Mouse (Mus musculus) forebrain, embryonic 15.5 days (tissue): ENCODE measurements at regions not wholly inside any gene's neighbourhood (a gene's known extent, or its start where the extent isn't known, plus 50 kb on each side); places are given as distances from the start of the nearest gene placed in this dataset.

Experiments used
- ATAC-seq: fragments of 200-750 bp; cut with Nextera tagmentation; replicated peaks from 2 replicates; pipeline ENCODE4 v1.8.0; 2017; ENCODE audit warnings: mild to moderate bottlenecking, moderate TSS enrichment, moderate library complexity
- H3K27ac ChIP-seq: fragments of 300-500 bp; sonication (generic); replicated peaks from 2 replicates; pipeline ENCODE4 v1.5.1; 2015; ENCODE audit warnings: mild to moderate bottlenecking, inconsistent platforms
- H3K27me3 ChIP-seq: fragments of 300-500 bp; sonication (generic); 2 replicates; pipeline ENCODE4 v1.6.1; 2015; ENCODE audit warnings: inconsistent platforms
- H3K36me3 ChIP-seq: fragments of 300-500 bp; sonication (generic); 2 replicates; pipeline ENCODE4 v1.6.1; 2015; ENCODE audit warnings: mild to moderate bottlenecking, inconsistent platforms
- H3K4me1 ChIP-seq: fragments of 300-500 bp; sonication (generic); 2 replicates; pipeline ENCODE4 v1.6.1; 2015; ENCODE audit warnings: inconsistent platforms
- H3K4me2 ChIP-seq: fragments of 300-500 bp; sonication (generic); replicated peaks from 2 replicates; pipeline ENCODE4 v1.6.1; 2015; ENCODE audit warnings: mild to moderate bottlenecking, inconsistent platforms
- H3K4me3 ChIP-seq: fragments of 300-500 bp; sonication (generic); 2 replicates; pipeline ENCODE4 v1.5.1; 2015; ENCODE audit warnings: mild to moderate bottlenecking, inconsistent platforms
- H3K9ac ChIP-seq: fragments of 300-500 bp; sonication (generic); replicated peaks from 2 replicates; pipeline ENCODE4 v1.6.1; 2015; ENCODE audit warnings: mild to moderate bottlenecking, inconsistent platforms
- H3K9me3 ChIP-seq: fragments of 300-500 bp; sonication (generic); 2 replicates; pipeline ENCODE4 v1.6.1; 2016; ENCODE audit warnings: inconsistent platforms
- WGBS: fragments of 180-500 bp; shearing (Covaris S2); methylation state at CpG from one replicate; pipeline ENCODE4 v1.1.7; 2015; ENCODE audit warnings: mixed read lengths; 5-methylcytosine and 5-hydroxymethylcytosine counted together

DNA sequence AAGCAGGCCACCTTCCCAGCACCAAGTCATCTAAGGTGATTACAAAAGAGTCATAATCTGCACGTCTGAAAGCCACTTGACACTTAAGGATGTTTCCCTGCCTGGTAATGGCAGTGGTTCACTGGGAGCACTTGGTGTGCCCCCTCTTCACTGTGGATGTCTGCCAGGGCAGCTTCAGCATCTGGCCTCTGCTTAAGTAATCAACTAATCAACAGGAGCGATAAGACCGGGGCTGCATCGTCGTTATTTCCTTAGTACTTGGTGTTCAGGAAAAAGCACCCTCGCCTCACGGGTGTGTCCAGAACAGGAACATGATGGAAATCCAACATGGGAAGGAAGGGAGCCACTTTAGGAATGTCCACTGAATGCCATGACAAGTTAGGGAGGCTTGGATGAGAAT lies 97.1 kb upstream of the Plcb4 start:
- WGBS, result 61% methylated on average over 7 of the region's 7 CpGs
- no peak for ATAC-seq

DNA sequence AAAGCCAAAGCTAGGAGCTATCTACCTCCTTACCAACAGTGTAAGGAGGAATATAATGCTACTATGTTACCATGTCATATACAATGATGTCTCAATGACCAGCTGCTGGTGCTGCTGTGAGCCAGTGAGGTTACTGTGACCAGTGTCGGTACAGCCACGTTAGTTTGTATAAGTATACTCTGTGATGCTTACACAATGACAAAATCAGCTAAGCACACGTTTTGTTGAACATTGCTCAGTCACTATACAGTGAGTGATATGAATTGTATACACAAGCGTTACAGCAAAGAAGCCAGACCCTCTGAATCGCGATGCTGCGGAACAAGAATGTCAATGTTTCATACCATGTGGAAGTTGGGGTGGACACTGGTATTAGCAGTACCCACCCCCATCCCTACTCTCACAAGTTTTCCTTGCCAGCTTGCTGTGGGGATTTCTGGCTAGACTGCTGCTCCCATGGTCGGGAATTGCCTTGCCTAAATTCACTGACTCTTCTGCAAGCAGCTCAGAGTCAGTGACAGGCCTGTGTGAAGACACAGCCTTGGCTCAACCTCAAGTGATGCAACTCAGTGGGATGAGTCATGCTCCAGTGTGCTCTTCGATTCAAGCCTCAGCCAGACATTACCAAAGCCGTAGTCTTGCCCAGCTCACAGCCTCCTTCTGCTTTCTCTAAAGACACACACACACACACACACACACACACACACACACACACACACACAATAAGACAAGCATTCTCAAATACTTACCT lies 96.5 kb upstream of the Plcb4 start:
- Histone ChIP-seq H3K9ac (no peak overlapping the region), H3K4me2 (no peak overlapping the region), H3K4me1 (no peaks in the 10 kb centered on the region), H3K27me3 (no peaks in the 10 kb centered on the region), H3K36me3 (no peaks in the 10 kb centered on the region), H3K9me3 (no peaks in the 10 kb centered on the region), H3K4me3 (no peak overlapping the region), H3K27ac (no peak overlapping the region)
- 74% methylated on average over 10 of the region's 10 CpGs for WGBS
- ATAC-seq, result no peak

More for the DNA sequence above, 97.1 kb upstream of the Plcb4 start:
- Histone ChIP-seq H3K4me3 (no peak overlapping the region), H3K27me3 (no peaks in the 10 kb centered on the region), H3K4me2 (no peak overlapping the region), H3K36me3 (no peaks in the 10 kb centered on the region), H3K9ac (no peak overlapping the region), H3K9me3 (no peaks in the 10 kb centered on the region), H3K27ac (no peak overlapping the region), H3K4me1 (no peaks in the 10 kb centered on the region)

DNA sequence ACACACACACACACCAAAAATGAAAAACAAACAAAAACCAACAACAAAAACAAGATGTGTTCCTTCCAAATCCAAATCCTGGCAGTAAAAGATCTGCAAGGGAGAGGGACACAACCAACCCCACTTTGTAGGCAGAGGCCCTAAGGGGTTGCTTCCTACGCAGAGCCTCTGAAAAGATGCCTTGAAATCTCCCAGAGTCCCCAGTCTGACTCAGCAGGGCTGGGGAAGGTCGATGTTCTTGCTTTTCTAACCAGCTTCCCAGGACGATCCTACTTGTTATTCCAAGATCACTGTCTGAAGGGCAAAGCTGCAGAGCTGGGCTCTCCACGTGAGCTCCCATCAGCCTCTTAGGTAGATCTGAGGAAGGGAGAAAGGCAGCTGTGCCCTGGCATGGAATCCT lies 94.6 kb upstream of the Plcb4 start:
- Histone ChIP-seq H3K4me1 (no peaks in the 10 kb centered on the region), H3K4me3 (no peak overlapping the region), H3K4me2 (no peak overlapping the region), H3K36me3 (no peaks in the 10 kb centered on the region), H3K9me3 (no peaks in the 10 kb centered on the region), H3K27ac (no peak overlapping the region), H3K9ac (no peak overlapping the region), H3K27me3 (no peaks in the 10 kb centered on the region)
- ATAC-seq, result no peak
- WGBS, result 69% methylated on average over 4 of the region's 4 CpGs

DNA sequence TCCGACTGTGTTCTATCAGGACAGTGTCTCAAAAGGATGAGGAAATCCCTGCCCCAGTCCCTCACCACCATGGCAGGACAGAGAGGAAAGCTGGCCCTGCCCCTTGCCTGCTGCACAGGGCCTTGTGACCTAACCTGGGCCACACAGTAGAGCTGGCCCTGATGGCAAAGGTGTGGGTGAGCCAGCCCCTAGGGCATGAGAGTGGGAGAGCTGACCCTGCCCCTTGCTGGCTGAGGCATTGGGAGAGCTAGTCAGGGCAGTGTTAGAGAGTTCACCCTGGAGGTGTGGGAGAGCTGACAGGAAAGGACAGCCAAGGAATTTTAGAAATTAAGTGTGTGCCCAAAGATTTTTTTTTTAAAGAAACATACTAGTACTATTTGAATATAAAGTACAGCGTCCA lies 90.5 kb upstream of the Plcb4 start:
- Histone ChIP-seq H3K36me3 (no peaks in the 10 kb centered on the region), H3K27ac (no peak overlapping the region), H3K9me3 (no peaks in the 10 kb centered on the region), H3K4me3 (no peak overlapping the region), H3K4me1 (no peaks in the 10 kb centered on the region), H3K9ac (no peak overlapping the region), H3K4me2 (no peak overlapping the region), H3K27me3 (no peaks in the 10 kb centered on the region)
- ATAC-seq, result no peak
- WGBS, result 88% methylated on average over 2 of the region's 2 CpGs

DNA sequence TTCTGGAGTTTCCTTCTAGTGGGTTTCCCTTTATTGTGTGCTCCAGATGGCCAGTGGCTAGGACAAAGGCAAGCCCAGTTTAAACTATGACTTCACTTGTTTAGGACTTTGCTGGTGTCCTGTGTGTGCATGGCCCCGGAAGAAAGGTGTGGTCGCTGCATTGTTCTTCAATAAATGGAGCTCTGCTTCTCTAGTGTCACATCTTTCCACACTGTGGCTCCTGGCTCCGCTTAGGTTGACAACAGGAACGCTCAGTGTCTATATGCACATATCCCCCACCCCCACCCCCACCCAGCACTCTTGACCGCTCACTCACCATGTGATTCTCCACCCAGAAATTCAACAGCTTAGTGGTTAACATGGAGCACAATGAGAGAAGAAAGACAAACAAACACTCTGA lies 87.2 kb upstream of the Plcb4 start:
- Histone ChIP-seq H3K27me3 (no peaks in the 10 kb centered on the region), H3K4me2 (no peak overlapping the region), H3K27ac (no peak overlapping the region), H3K9me3 (no peaks in the 10 kb centered on the region), H3K4me3 (no peak overlapping the region), H3K9ac (no peak overlapping the region), H3K4me1 (no peaks in the 10 kb centered on the region), H3K36me3 (no peaks in the 10 kb centered on the region)
- 79% methylated on average over 5 of the region's 5 CpGs for WGBS
- no peak for ATAC-seq

DNA sequence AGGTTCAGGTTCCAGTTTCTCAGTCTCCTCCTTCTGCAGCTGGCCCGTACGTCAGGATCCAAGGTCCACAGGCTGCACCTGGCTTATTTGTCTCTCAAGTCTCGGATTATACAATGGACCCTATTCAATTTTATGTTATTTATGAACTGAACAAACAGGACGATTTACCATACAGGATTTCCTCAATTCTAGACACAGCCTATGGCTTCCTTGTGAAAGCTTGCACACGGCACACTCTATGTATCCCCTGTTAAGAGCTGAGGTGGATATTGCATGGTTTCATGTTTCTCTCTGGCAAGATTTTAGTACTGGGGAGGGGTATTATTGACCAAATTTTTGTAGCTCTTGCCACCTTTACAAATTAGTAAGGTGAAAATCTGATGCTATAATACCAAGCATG lies 81.6 kb upstream of the Plcb4 start:
- no peaks in the 10 kb centered on the region for H3K27me3 ChIP-seq
- no peaks in the 10 kb centered on the region for H3K36me3 ChIP-seq
- H3K9me3 ChIP-seq, result no peaks in the 10 kb centered on the region
- H3K4me1 ChIP-seq, result 0 out of 2 replicates have a peak, but pooled peaks cover 5% of the 10 kb centered on the region
- H3K4me3 ChIP-seq, result no peak overlapping the region
- WGBS, result 93% methylated on average over 5 of the region's 5 CpGs
- no peak overlapping the region for H3K27ac ChIP-seq
- no peak overlapping the region for H3K4me2 ChIP-seq
- no peak for ATAC-seq
- H3K9ac ChIP-seq, result no peak overlapping the region

DNA sequence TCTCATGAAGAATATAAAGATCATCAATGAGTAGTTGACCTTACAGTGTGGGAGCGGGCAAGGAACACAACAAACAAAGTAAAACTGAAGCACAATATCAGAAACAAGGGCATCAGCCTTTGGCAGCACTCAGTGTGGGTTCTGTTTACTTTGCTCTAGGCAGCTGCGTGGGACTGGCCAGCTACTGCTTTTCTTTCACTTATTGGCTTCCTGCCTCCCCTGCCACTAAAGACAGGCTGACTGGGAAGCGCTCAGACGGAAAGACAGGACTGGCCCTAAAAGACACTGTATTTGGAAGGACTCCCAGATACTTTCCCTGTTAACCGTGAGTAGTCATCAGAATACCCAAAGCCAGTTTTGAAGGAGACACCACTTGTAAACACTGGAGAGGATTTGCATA lies 80.7 kb upstream of the Plcb4 start:
- Histone ChIP-seq H3K27ac (no peak overlapping the region), H3K4me1 (0 out of 2 replicates have a peak, but pooled peaks cover 5% of the 10 kb centered on the region), H3K4me2 (no peak overlapping the region), H3K27me3 (no peaks in the 10 kb centered on the region), H3K36me3 (no peaks in the 10 kb centered on the region), H3K9me3 (no peaks in the 10 kb centered on the region), H3K4me3 (no peak overlapping the region), H3K9ac (no peak overlapping the region)
- no peak; the same call in 1 of the 2 replicates for ATAC-seq
- WGBS, result 36% methylated on average over 5 of the region's 5 CpGs

DNA sequence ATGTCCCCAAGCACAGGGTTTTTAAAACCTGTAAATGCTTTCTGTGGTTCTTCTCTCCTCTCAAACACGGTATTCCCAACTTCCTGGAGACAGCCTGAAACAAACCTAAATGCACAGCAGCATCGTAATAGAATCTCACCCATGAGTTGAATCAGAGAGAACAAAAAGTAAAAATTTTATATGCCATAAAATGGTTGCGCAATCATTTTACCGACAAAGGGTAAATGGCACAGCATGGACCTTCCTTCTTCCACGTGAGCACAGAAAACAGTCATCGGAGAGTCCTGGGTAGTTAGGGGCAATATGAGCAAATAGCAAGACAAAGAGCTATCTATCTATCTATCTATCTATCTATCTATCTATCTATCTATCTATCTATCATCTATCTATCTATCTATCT lies 79.3 kb upstream of the Plcb4 start:
- H3K9me3 ChIP-seq, result no peaks in the 10 kb centered on the region
- no peak overlapping the region for H3K4me3 ChIP-seq
- H3K9ac ChIP-seq, result no peak overlapping the region
- H3K27ac ChIP-seq, result no peak overlapping the region
- no peaks in the 10 kb centered on the region for H3K36me3 ChIP-seq
- H3K27me3 ChIP-seq, result no peaks in the 10 kb centered on the region
- no peak overlapping the region for H3K4me2 ChIP-seq
- 96% methylated on average over 6 of the region's 6 CpGs for WGBS
- no peak for ATAC-seq
- 0 out of 2 replicates have a peak, but pooled peaks cover 5% of the 10 kb centered on the region for H3K4me1 ChIP-seq

DNA sequence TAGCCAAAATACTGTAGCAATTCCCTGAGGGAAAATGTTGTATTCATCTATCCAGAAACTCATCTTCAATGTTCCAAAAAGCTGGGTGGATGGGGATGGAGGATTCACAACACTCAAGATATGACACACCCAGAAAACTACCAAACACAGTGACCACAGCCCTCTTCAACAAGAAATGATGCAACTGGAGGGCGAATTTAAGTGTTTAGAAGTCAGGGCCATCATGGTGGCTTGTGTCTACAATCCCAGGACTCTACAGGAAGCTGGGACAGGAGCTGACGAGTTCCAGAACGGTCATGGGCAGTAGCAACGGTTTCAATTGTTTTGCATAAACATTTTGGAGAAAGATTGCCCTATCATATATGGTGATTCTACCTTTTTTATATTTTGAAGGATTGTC lies 78.8 kb upstream of the Plcb4 start:
- ATAC-seq, result no peak
- 0 out of 2 replicates have a peak, but pooled peaks cover 5% of the 10 kb centered on the region for H3K4me1 ChIP-seq
- no peak overlapping the region for H3K27ac ChIP-seq
- no peak overlapping the region for H3K4me3 ChIP-seq
- 90% methylated on average over 4 of the region's 4 CpGs for WGBS
- H3K36me3 ChIP-seq, result no peaks in the 10 kb centered on the region
- H3K9me3 ChIP-seq, result no peaks in the 10 kb centered on the region
- H3K27me3 ChIP-seq, result no peaks in the 10 kb centered on the region
- no peak overlapping the region for H3K4me2 ChIP-seq
- H3K9ac ChIP-seq, result no peak overlapping the region

DNA sequence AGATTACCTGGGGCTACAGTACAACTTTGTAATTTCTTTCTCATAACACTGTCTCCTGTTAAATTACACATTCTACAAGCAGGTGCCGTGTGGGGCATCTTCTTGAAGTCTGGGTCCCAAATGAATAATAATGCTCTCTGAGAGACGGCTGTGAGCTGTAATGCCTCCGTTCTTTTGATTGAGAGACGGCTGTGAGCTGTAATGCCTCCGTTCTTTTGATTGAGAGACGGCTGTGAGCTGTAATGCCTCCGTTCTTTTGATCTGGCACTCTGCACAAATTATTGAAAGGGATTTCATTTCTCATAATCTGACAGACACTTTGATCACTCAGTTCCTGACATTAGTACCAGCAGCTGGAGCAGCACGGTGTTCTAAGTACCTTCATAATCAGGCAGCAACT lies 76.5 kb upstream of the Plcb4 start:
- Histone ChIP-seq H3K4me2 (no peak overlapping the region), H3K4me3 (no peak overlapping the region), H3K4me1 (0 out of 2 replicates have a peak, but pooled peaks cover 5% of the 10 kb centered on the region), H3K36me3 (no peaks in the 10 kb centered on the region), H3K9me3 (no peaks in the 10 kb centered on the region), H3K9ac (no peak overlapping the region), H3K27me3 (no peaks in the 10 kb centered on the region), H3K27ac (no peak overlapping the region)
- ATAC-seq, result no peak
- 15% methylated on average over 8 of the region's 8 CpGs for WGBS

DNA sequence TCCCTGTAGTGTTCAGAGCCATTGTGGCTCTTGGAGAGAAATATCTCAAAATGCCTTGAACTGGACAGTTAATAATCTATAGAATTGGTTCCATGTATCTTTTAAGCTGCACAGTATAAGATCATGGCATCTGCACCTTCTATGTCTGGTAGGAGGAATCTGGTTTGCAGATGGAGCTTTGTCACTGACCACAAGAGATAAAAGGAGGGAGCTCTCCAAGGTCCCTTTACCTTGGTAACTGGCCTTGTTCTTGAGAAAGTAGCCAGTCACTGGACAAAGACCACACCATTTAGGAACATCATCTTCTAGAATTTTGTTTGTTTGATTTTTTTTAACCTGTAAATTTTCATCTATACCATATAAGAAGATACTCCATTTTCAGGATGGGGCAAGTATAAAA lies 52.5 kb upstream of the Plcb4 start:
- Histone ChIP-seq H3K9me3 (no peaks in the 10 kb centered on the region), H3K27me3 (no peaks in the 10 kb centered on the region), H3K27ac (no peak overlapping the region), H3K36me3 (no peaks in the 10 kb centered on the region), H3K9ac (no peak overlapping the region), H3K4me3 (no peak overlapping the region), H3K4me2 (no peak overlapping the region), H3K4me1 (no peaks in the 10 kb centered on the region)
- ATAC-seq, result no peak
